ENCODE assay signal across 17 mouse cellular contexts in the genomic region with DNA sequence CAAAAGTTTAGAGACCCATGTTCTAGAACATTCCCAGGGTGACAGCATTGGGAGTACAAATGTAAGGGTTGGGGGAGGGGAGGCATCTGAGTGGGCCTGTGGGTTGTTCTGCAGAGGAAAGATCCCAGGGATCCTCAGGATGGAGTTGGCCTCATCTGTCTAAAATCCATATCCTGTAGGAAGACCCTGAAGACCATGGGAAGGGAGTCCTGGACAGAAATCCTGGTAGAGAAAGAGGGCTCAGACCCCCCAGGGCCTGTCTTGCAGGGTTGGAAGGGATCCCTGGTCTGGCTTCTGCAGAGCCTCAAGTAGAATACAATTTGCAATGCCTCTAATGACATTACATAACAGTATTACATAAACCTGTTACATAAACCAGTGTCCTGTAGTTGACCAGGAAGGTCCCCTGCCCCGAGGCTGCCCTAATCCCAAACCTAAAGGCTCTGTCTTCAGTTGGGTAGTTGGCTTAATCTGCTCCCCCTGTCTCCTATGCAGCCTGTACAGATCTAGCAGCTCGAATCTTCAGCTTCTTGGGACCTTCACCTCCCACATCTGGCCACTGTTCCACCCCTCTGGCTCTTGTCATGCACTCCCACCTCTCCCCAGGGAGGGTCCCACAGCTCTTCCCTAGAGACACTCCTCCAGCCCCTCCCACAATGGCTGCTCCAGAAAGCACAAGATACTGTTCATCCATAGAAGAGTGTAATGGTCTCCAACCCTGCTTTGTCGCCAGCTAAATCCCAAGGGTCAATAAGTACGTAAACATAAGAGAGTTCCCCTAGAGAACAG. TPM values are rescaled to one million over a fixed set of nuclear protein-coding genes. Genes with fewer than 3 reads are reported as not detected.
A peak's percentile ranks its signal among the peaks of the same experiment; 100 is the strongest.
DNase-seq lines count a peak whose midpoint lies in the region; ATAC-seq and TF ChIP-seq lines count a peak whose summit lies in the region.
"Had no signal": no experiment of that assay in that cellular context is flagged by ENCODE, and none has a peak within 500 bp of the region (broad histone marks: within the 10 kb centered on the region; RNA-seq: fewer than 3 reads in every experiment).

No protein-coding gene starts in this region.

- no peaks in the 10 kb centered on the region for H3K36me3 ChIP-seq in liver, adult 2 months (ENCODE audit: control insufficient read depth, insufficient read depth, low read length)
- no peaks in the 10 kb centered on the region for H3K36me3 ChIP-seq in liver, embryonic 11.5 days (ENCODE audit: control insufficient read depth, insufficient read depth, low read length)
- H3K36me3 ChIP-seq: embryonic facial prominence, embryonic 13.5 days; forebrain, embryonic 10.5 days; hindbrain, embryonic 10.5 days; limb, embryonic 15.5 days; midbrain, embryonic 15.5 days had no signal

- no peak overlapping the region for H3K4me2 ChIP-seq in liver, embryonic 11.5 days
- H3K4me2 ChIP-seq: embryonic facial prominence, embryonic 13.5 days; limb, embryonic 15.5 days; midbrain, embryonic 15.5 days had no signal

- no peak overlapping the region for H3K4me3 ChIP-seq in liver, adult 2 months (ENCODE audit: insufficient read depth, low read depth, low read length)
- H3K4me3 ChIP-seq in liver, embryonic 11.5 days (ENCODE audit: low read depth, low read length) = no peak overlapping the region
- H3K4me3 ChIP-seq: embryonic facial prominence, embryonic 13.5 days; forebrain, embryonic 10.5 days; hindbrain, embryonic 10.5 days; layer of hippocampus, adult 2 months; left cerebral cortex, adult 2 months; limb, embryonic 15.5 days; midbrain, embryonic 15.5 days had no signal

- peak overlapping the region; percentile 42 for H3K27ac ChIP-seq in liver, adult 2 months (replicated peaks; ENCODE audit: insufficient read depth, low read depth, low read length)
- no peak overlapping the region for H3K27ac ChIP-seq in liver, embryonic 11.5 days (ENCODE audit: low read depth, low read length)
- H3K27ac ChIP-seq: embryonic facial prominence, embryonic 13.5 days; forebrain, embryonic 10.5 days; hindbrain, embryonic 10.5 days; layer of hippocampus, adult 2 months; left cerebral cortex, adult 2 months; limb, embryonic 15.5 days; midbrain, embryonic 15.5 days had no signal

- TF ChIP-seq CTCF in liver, adult 2 months (IDR thresholded peaks at IDR 0.05; ENCODE audit: low read depth, low read length) = no peak

- no peak for ATAC-seq in liver, embryonic 11.5 days (replicated peaks; ENCODE audit: low FRiP score)
- peak; percentile 33 for ATAC-seq in granulocyte monocyte progenitor cell, adult 5-6 weeks (replicated peaks; ENCODE audit: poor library complexity, severe bottlenecking)
- ATAC-seq in erythroblast, adult 5-6 weeks (replicated peaks; ENCODE audit: low FRiP score, poor library complexity, severe bottlenecking) = no peak
- ATAC-seq: inflammation-experienced regulatory T-cells, adult 6 months; midbrain, embryonic 15.5 days had no signal

- TF ChIP-seq POLR2A in liver, adult 2 months (IDR thresholded peaks at IDR 0.05; ENCODE audit: extremely low read depth, insufficient read depth, low read length) = no peak

- DNase-seq in cerebellum, adult 11 months = peak; percentile 47
- DNase-seq in cerebellum, adult 8-10 months = no peak
- peak; percentile 73 for DNase-seq in liver, adult 2 months (ENCODE audit: extremely low read depth, low read depth, low spot score)
- DNase-seq in liver, embryonic 11.5 days (ENCODE audit: low spot score) = no peak
- DNase-seq in ovary, postnatal 36 days (ENCODE audit: low spot score) = no peak
- DNase-seq: gastrocnemius, postnatal 36 days; lung, adult 2 months had no signal

- H3K79me2 ChIP-seq in liver, adult 2 months (ENCODE audit: control insufficient read depth, insufficient read depth, low read length) = no peaks in the 10 kb centered on the region

- H3K4me1 ChIP-seq in liver, adult 2 months (ENCODE audit: control insufficient read depth, insufficient read depth, low read length) = peaks cover 13% of the 10 kb centered on the region
- no peaks in the 10 kb centered on the region for H3K4me1 ChIP-seq in liver, embryonic 11.5 days (replicated peaks; ENCODE audit: control insufficient read depth, insufficient read depth, low read length)
- H3K4me1 ChIP-seq: limb, embryonic 15.5 days; midbrain, embryonic 15.5 days had no signal

- H3K27me3 ChIP-seq in liver, adult 2 months (ENCODE audit: control insufficient read depth, insufficient read depth, low read length) = no peaks in the 10 kb centered on the region
- H3K27me3 ChIP-seq in liver, embryonic 11.5 days (replicated peaks; ENCODE audit: control insufficient read depth, insufficient read depth, low read length) = no peaks in the 10 kb centered on the region
- H3K27me3 ChIP-seq: embryonic facial prominence, embryonic 13.5 days; limb, embryonic 15.5 days; midbrain, embryonic 15.5 days had no signal

- 62% methylated on average over 4 of the region's 4 CpGs for WGBS in liver, adult 2 months
- 61% methylated on average over 4 of the region's 4 CpGs for WGBS in liver, embryonic 11.5 days

- no peaks in the 10 kb centered on the region for H3K9me3 ChIP-seq in liver, embryonic 11.5 days (ENCODE audit: control insufficient read depth, low read length)
- H3K9me3 ChIP-seq: embryonic facial prominence, embryonic 13.5 days; forebrain, embryonic 10.5 days; hindbrain, embryonic 10.5 days; limb, embryonic 15.5 days; midbrain, embryonic 15.5 days had no signal

- no peak overlapping the region for H3K9ac ChIP-seq in liver, adult 2 months (ENCODE audit: low read depth, low read length)
- H3K9ac ChIP-seq in liver, embryonic 11.5 days (ENCODE audit: low read depth, low read length) = no peak overlapping the region
- H3K9ac ChIP-seq: embryonic facial prominence, embryonic 13.5 days; limb, embryonic 15.5 days; midbrain, embryonic 15.5 days had no signal

RNA-seq across cellular contexts. Expression of a gene that starts 16.7 kb away (rescaled TPM):
- 13.9 and 15.9 TPM in 2 replicates for total RNA-seq in liver, adult 2 months (2014; rRNA removed)
- polyA plus RNA-seq in liver, adult 2 months (2012; rRNA removed) = 23.0 and 25.7 TPM in 2 replicates
- 5.3 and 6.9 TPM in 2 replicates for polyA plus RNA-seq in liver, embryonic 11.5 days (2014; fragmentation: Nextera tagmentation; extraction: Ambion mirVana)
- total RNA-seq in granulocyte monocyte progenitor cell, adult 5-6 weeks (2014; fragmentation: Nextera tagmentation) = 3.0 and 6.3 TPM in 2 replicates
- 0.57 and 3.1 TPM in 2 replicates for total RNA-seq in granulocyte monocyte progenitor cell, adult 5-6 weeks (2017)
- total RNA-seq in erythroblast, adult 5-6 weeks (2015; ENCODE audit: low replicate concordance) = 1.9 and 7.3 TPM in 2 replicates
- not detected in 2 replicates for total RNA-seq in erythroblast, adult 5-6 weeks (2017; ENCODE audit: low replicate concordance)

RNA-seq across cellular contexts. Expression of a gene that starts 19.1 kb away (rescaled TPM):
- total RNA-seq in liver, adult 2 months (2014; rRNA removed) = 0.47 and 0.83 TPM in 2 replicates
- 1.5 and 2.0 TPM in 2 replicates for polyA plus RNA-seq in liver, adult 2 months (2012; rRNA removed)
- polyA plus RNA-seq in liver, embryonic 11.5 days (2014; fragmentation: Nextera tagmentation; extraction: Ambion mirVana) = 0.05 and 0.16 TPM in 2 replicates
- total RNA-seq in granulocyte monocyte progenitor cell, adult 5-6 weeks (2014; fragmentation: Nextera tagmentation) = not detected in 2 replicates
- total RNA-seq in granulocyte monocyte progenitor cell, adult 5-6 weeks (2017) = not detected in 2 replicates
- total RNA-seq in erythroblast, adult 5-6 weeks (2015; ENCODE audit: low replicate concordance) = not detected in 2 replicates
- not detected in 2 replicates for total RNA-seq in erythroblast, adult 5-6 weeks (2017; ENCODE audit: low replicate concordance)

RNA-seq across cellular contexts. Expression of a gene that starts 33.6 kb away (rescaled TPM):
- 5.2 and 6.1 TPM in 2 replicates for total RNA-seq in liver, adult 2 months (2014; rRNA removed)
- polyA plus RNA-seq in liver, adult 2 months (2012; rRNA removed) = 6.6 and 9.2 TPM in 2 replicates
- polyA plus RNA-seq in liver, embryonic 11.5 days (2014; fragmentation: Nextera tagmentation; extraction: Ambion mirVana) = 7.8 and 10.1 TPM in 2 replicates
- total RNA-seq in granulocyte monocyte progenitor cell, adult 5-6 weeks (2014; fragmentation: Nextera tagmentation) = 2.7 and 6.7 TPM in 2 replicates
- total RNA-seq in granulocyte monocyte progenitor cell, adult 5-6 weeks (2017) = 0.98 and 1.8 TPM in 2 replicates
- total RNA-seq in erythroblast, adult 5-6 weeks (2015; ENCODE audit: low replicate concordance) = 0.84 TPM in 1 of 2 replicates, not detected in the other
- 0.43 and 0.70 TPM in 2 replicates for total RNA-seq in erythroblast, adult 5-6 weeks (2017; ENCODE audit: low replicate concordance)

Comparison
In these comparisons a context has a peak if more than half of its experiments do, and no peak if none do; other contexts are left out.
1. DNase-seq: peak in cerebellum, adult 11 months (single experiment) and liver, adult 2 months (single experiment); none in cerebellum, adult 8-10 months (single experiment), liver, embryonic 11.5 days (single experiment) and ovary, postnatal 36 days (single experiment).